Mouse (Mus musculus) bone marrow, adult 2 months (tissue): ENCODE results near the gene Rnf111.
"Not testable (repeated sequence)": the region's sequence is repeated elsewhere in the genome, so short reads cannot be mapped to it uniquely, and the experiment has no call there.

Experiments used
- CTCF ChIP-seq: fragments of 200-500 bp; IDR thresholded peaks from 2 replicates; pipeline ENCODE4 v1.5.1; 2011; ENCODE audit warnings: low read length, control low read depth; ENCODE audit not compliant: control insufficient read depth, insufficient read depth
- POLR2A ChIP-seq: fragments of 200-500 bp; IDR thresholded peaks from 2 replicates; pipeline ENCODE4 v1.6.1; 2011; ENCODE audit warnings: low read depth, mild to moderate bottlenecking, control low read depth, low read length, borderline replicate concordance; ENCODE audit not compliant: control insufficient read depth

- TF ChIP-seq CTCF, POLR2A: not testable (repeated sequence)
Measured at GRCm38 (mm10) chr9:70552233-70552632, 48.7 kb upstream of the Rnf111 start.
